Mouse (Mus musculus) stomach, embryonic 16.5 days (tissue): ENCODE results near the gene Eif2d. TPM values are rescaled to one million over a fixed set of nuclear protein-coding genes. Genes with fewer than 3 reads are reported as not detected.
A peak's percentile ranks its signal among the peaks of the same experiment; 100 is the strongest.

ENCODE experiments used
- ATAC-seq: fragments of 200-750 bp; cut with Nextera tagmentation; 2 replicates; pipeline ENCODE4 v1.8.0; 2017; ENCODE audit warnings: moderate number of reproducible peaks, moderate TSS enrichment; ENCODE audit not compliant: insufficient read depth, low FRiP score
- H3K27ac ChIP-seq: fragments of 300-500 bp; sonication (generic); 2 replicates; pipeline ENCODE4 v1.5.1; 2014; ENCODE audit warnings: low read length
- H3K27me3 ChIP-seq: fragments of 300-500 bp; sonication (generic); 2 replicates; pipeline ENCODE4 v1.6.1; 2014; ENCODE audit warnings: low read length, control low read depth, mixed read lengths; ENCODE audit not compliant: control insufficient read depth, insufficient read depth
- H3K36me3 ChIP-seq: fragments of 300-500 bp; sonication (generic); 2 replicates; pipeline ENCODE4 v1.6.1; 2014; ENCODE audit warnings: low read length; ENCODE audit not compliant: control insufficient read depth, insufficient read depth
- H3K4me1 ChIP-seq: fragments of 300-500 bp; sonication (generic); 2 replicates; pipeline ENCODE4 v1.6.1; 2014; ENCODE audit warnings: low read length, control low read depth, mixed read lengths; ENCODE audit not compliant: control insufficient read depth, insufficient read depth
- H3K4me2 ChIP-seq: fragments of 300-500 bp; sonication (generic); 2 replicates; pipeline ENCODE4 v1.6.1; 2014; ENCODE audit warnings: low read depth, low read length, mixed read lengths
- H3K4me3 ChIP-seq: fragments of 300-500 bp; sonication (generic); replicated peaks from 2 replicates; pipeline ENCODE4 v1.5.1; 2014; ENCODE audit warnings: mild to moderate bottlenecking, low read length
- H3K9ac ChIP-seq: fragments of 300-500 bp; sonication (generic); 2 replicates; pipeline ENCODE4 v1.6.1; 2014; ENCODE audit warnings: low read length
- H3K9me3 ChIP-seq: fragments of 300-500 bp; sonication (generic); replicated peaks from 2 replicates; pipeline ENCODE4 v1.6.1; 2016; ENCODE audit warnings: low read length, control low read depth; ENCODE audit not compliant: control insufficient read depth
- WGBS: fragments of 180-500 bp; shearing (Covaris S2); extraction: QIAGEN DNeasy Blood & Tissue Kit; methylation state at CpG from one replicate; pipeline ENCODE4 v1.1.7; 2014; 5-methylcytosine and 5-hydroxymethylcytosine counted together
- polyA plus RNA-seq: library from polyadenylated mRNA; unstranded; fragments of >200 nt; fragmentation: Nextera tagmentation; extraction: Ambion mirVana; gene quantifications from 2 replicates; pipeline ENCODE4 v1.2.1, GENCODE M21; 2015

Gene Eif2d
- polyA plus RNA-seq, 1 experiment from 2014 or later, result 62.1 TPM

DNA sequence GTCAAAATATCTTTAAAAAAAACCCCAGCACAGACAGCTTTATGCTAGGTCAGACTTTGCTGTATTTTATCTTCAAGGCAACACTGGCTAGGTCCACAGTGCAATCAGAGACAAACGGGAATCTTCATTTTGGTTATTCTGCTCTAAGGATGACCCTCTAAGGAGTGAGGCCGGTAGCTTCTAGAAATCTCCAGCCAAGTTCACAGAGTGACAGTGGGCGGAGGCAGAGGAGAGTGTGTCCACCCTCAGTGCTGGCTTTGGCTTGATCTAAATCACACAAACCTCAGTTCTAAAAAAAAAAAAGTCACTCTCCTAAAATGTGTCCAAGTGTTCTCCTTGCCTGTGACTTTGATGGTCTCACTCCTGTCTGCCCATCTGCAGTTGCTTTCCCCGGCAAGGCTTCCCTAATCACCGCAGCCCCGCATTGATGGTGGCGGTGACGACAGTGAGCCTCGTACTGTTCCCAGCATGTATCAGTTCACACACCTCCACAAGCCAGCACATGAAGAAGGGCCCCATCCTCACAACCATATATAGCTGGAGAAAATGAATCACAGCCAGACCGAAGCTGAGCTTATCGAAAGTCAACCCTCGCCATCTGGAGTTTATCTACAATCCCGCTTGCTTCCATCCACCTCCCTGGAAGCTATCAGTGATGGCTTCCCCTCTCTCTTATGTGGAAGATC is 33.0 kb downstream of the Eif2d start:
- WGBS, result 64% methylated on average over 13 of the region's 13 CpGs
- Histone ChIP-seq H3K27me3 (no peaks in the 10 kb centered on the region), H3K27ac (no peak overlapping the region), H3K4me1 (peaks cover 19% of the 10 kb centered on the region), H3K4me3 (no peak overlapping the region), H3K36me3 (no peaks in the 10 kb centered on the region), H3K9ac (no peak overlapping the region), H3K9me3 (no peaks in the 10 kb centered on the region), H3K4me2 (no peak overlapping the region)
- no peak for ATAC-seq

DNA sequence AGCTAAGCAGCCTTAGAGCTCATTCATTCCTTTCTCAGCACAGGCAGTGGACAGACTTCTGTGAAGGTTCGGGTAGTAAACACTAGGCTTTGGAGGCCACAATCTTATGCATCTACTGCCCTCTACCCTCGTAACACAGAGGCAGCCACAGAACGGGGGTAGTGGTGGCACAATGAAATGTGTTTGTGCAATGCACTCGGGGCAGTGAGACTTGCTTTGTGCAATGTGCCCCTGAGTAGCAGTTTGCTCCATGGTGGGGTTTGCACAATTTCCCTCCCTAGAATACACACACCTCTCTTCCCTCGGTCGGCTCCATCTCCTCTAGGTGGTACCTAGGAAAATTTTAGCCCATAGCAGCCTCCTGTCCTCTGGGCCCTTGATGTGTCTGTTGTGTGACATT is 34.0 kb downstream of the Eif2d start:
- Histone ChIP-seq H3K9me3 (no peaks in the 10 kb centered on the region), H3K4me2 (no peak overlapping the region), H3K4me1 (peaks cover 15% of the 10 kb centered on the region), H3K36me3 (no peaks in the 10 kb centered on the region), H3K9ac (no peak overlapping the region), H3K4me3 (no peak overlapping the region), H3K27me3 (no peaks in the 10 kb centered on the region), H3K27ac (no peak overlapping the region)
- 69% methylated on average over 6 of the region's 6 CpGs for WGBS
- no peak for ATAC-seq

- no peak overlapping the region for H3K4me2 ChIP-seq
- 73% methylated on average over 5 of the region's 5 CpGs for WGBS
- H3K27me3 ChIP-seq, result no peaks in the 10 kb centered on the region
- H3K27ac ChIP-seq, result no peak overlapping the region; the same call in 1 of the 2 replicates
- H3K4me3 ChIP-seq, result no peak overlapping the region
- ATAC-seq, result no peak
- no peak overlapping the region for H3K9ac ChIP-seq
- no peaks in the 10 kb centered on the region for H3K36me3 ChIP-seq
- no peaks in the 10 kb centered on the region for H3K9me3 ChIP-seq
- peaks cover 14% of the 10 kb centered on the region for H3K4me1 ChIP-seq
Observed at GRCm38 (mm10) chr1:131187856-131188255, 34.9 kb downstream of the Eif2d start.

- no peaks in the 10 kb centered on the region for H3K9me3 ChIP-seq
- no peak overlapping the region for H3K4me2 ChIP-seq
- H3K27ac ChIP-seq, result no peak overlapping the region
- no peaks in the 10 kb centered on the region for H3K27me3 ChIP-seq
- ATAC-seq, result no peak
- peaks cover 13% of the 10 kb centered on the region for H3K4me1 ChIP-seq
- no peak overlapping the region for H3K4me3 ChIP-seq
- H3K9ac ChIP-seq, result no peak overlapping the region
- WGBS, result 89% methylated on average over 5 of the region's 5 CpGs
- no peaks in the 10 kb centered on the region for H3K36me3 ChIP-seq
Observed at GRCm38 (mm10) chr1:131188655-131189054, 35.7 kb downstream of the Eif2d start.

- WGBS, result 59% methylated on average over 3 of the region's 3 CpGs
- H3K9me3 ChIP-seq, result no peaks in the 10 kb centered on the region
- H3K4me3 ChIP-seq, result no peak overlapping the region
- H3K36me3 ChIP-seq, result no peaks in the 10 kb centered on the region
- 0 out of 2 replicates have a peak, but pooled peaks cover 5% of the 10 kb centered on the region for H3K4me1 ChIP-seq
- no peak overlapping the region for H3K9ac ChIP-seq
- ATAC-seq, result no peak
- H3K27ac ChIP-seq, result no peak overlapping the region
- no peak overlapping the region for H3K4me2 ChIP-seq
- no peaks in the 10 kb centered on the region for H3K27me3 ChIP-seq
Observed at GRCm38 (mm10) chr1:131193746-131194145, 40.8 kb downstream of the Eif2d start.

- peak overlapping the region; percentile 89 for H3K27ac ChIP-seq
- H3K4me1 ChIP-seq, result peaks cover 18% of the 10 kb centered on the region
- H3K9ac ChIP-seq, result peak overlapping the region; percentile 41; the same call in 1 of the 2 replicates
- H3K4me3 ChIP-seq, result no peak overlapping the region
- no peaks in the 10 kb centered on the region for H3K27me3 ChIP-seq
- ATAC-seq, result 0 out of 2 replicates have a peak, but pooled peaks have one; percentile 12
- 57% methylated on average over 7 of the region's 7 CpGs for WGBS
- H3K4me2 ChIP-seq, result no peak overlapping the region
- H3K36me3 ChIP-seq, result no peaks in the 10 kb centered on the region
- H3K9me3 ChIP-seq, result no peaks in the 10 kb centered on the region
Observed at GRCm38 (mm10) chr1:131195653-131196052, 42.7 kb downstream of the Eif2d start.

DNA sequence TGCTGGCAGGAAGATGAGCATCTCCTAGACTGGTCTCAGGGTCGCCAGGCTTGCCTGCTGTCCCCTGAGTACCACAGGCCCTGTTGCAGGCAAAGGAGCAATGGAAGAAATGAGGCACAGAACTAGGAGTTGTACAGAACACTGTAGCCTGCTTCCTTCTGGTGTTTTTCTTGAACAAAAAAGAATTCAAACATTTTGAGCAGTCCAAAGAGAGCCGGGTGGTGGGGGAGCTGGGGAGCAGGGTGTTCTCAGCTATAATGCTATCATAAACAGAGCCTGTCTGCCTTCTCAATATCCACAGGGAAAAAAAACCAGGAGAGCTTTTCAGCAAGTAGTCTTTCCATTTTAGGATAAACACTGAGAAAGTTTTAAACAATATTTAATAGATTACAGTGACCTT is 43.1 kb downstream of the Eif2d start:
- Histone ChIP-seq H3K4me1 (peaks cover 22% of the 10 kb centered on the region), H3K36me3 (no peaks in the 10 kb centered on the region), H3K9ac (peak overlapping the region; percentile 41; the same call in 1 of the 2 replicates), H3K4me2 (no peak overlapping the region), H3K9me3 (no peaks in the 10 kb centered on the region), H3K27me3 (no peaks in the 10 kb centered on the region), H3K27ac (peak overlapping the region; percentile 89), H3K4me3 (no peak overlapping the region)
- WGBS, result 36% methylated on average over 2 of the region's 2 CpGs
- no peak; the same call in 1 of the 2 replicates for ATAC-seq

- Histone ChIP-seq H3K4me1 (peaks cover 22% of the 10 kb centered on the region), H3K9ac (no peak overlapping the region), H3K4me2 (no peak overlapping the region), H3K4me3 (no peak overlapping the region), H3K36me3 (no peaks in the 10 kb centered on the region), H3K27ac (no peak overlapping the region), H3K27me3 (no peaks in the 10 kb centered on the region), H3K9me3 (no peaks in the 10 kb centered on the region)
- ATAC-seq, result no peak
- 69% methylated on average over 9 of the region's 9 CpGs for WGBS
Observed at GRCm38 (mm10) chr1:131198417-131198960, 45.5 kb downstream of the Eif2d start.

GRCm38 (mm10) chr1:131199118-131199821 is 46.3 kb downstream of the Eif2d start:
- no peaks in the 10 kb centered on the region for H3K36me3 ChIP-seq
- no peaks in the 10 kb centered on the region for H3K27me3 ChIP-seq
- H3K4me2 ChIP-seq, result peak overlapping the region; percentile 21; the same call in 1 of the 2 replicates
- ATAC-seq, result no peak
- H3K4me3 ChIP-seq, result peak overlapping the region; percentile 20
- no peaks in the 10 kb centered on the region for H3K9me3 ChIP-seq
- peak overlapping the region; percentile 49 for H3K27ac ChIP-seq
- H3K4me1 ChIP-seq, result peaks cover 22% of the 10 kb centered on the region
- WGBS, result 71% methylated on average over 18 of the region's 18 CpGs
- H3K9ac ChIP-seq, result peak overlapping the region; percentile 43
